Mouse (Mus musculus) forebrain, embryonic 12.5 days (tissue): Measurements from ENCODE around the gene Npas3. TPM values are rescaled to one million over a fixed set of nuclear protein-coding genes. Genes with fewer than 3 reads are reported as not detected.
A peak's percentile ranks its signal among the peaks of the same experiment; 100 is the strongest.

Experiments used
- ATAC-seq: fragments of 200-750 bp; cut with Nextera tagmentation; 2 replicates; pipeline ENCODE4 v1.8.0; 2017; ENCODE audit warnings: moderate TSS enrichment; ENCODE audit not compliant: low FRiP score
- H3K27ac ChIP-seq: fragments of 300-500 bp; sonication (generic); 2 replicates; pipeline ENCODE4 v1.5.1; 2016; ENCODE audit warnings: mild to moderate bottlenecking
- H3K27me3 ChIP-seq: fragments of 300-500 bp; sonication (generic); 2 replicates; pipeline ENCODE4 v1.6.1; 2016; ENCODE audit warnings: mild to moderate bottlenecking
- H3K36me3 ChIP-seq: fragments of 300-500 bp; sonication (generic); replicated peaks from 2 replicates; pipeline ENCODE4 v1.6.1; 2016; ENCODE audit warnings: mild to moderate bottlenecking
- H3K4me1 ChIP-seq: fragments of 300-500 bp; sonication (generic); 2 replicates; pipeline ENCODE4 v1.6.1; 2016
- H3K4me2 ChIP-seq: fragments of 300-500 bp; sonication (generic); 2 replicates; pipeline ENCODE4 v1.6.1; 2016; ENCODE audit warnings: mild to moderate bottlenecking, moderate library complexity
- H3K4me3 ChIP-seq: fragments of 300-500 bp; sonication (generic); replicated peaks from 2 replicates; pipeline ENCODE4 v1.5.1; 2016; ENCODE audit warnings: mild to moderate bottlenecking
- H3K9ac ChIP-seq: fragments of 300-500 bp; sonication (generic); 2 replicates; pipeline ENCODE4 v1.6.1; 2016; ENCODE audit warnings: mild to moderate bottlenecking
- H3K9me3 ChIP-seq: fragments of 300-500 bp; sonication (generic); 2 replicates; pipeline ENCODE4 v1.6.1; 2016
- WGBS: fragments of 180-500 bp; shearing (Covaris S2); methylation state at CpG from one replicate; pipeline ENCODE4 v1.1.7; 2016; 5-methylcytosine and 5-hydroxymethylcytosine counted together
- polyA plus RNA-seq: library from polyadenylated mRNA; unstranded; fragments of >200 nt; fragmentation: Nextera tagmentation; extraction: Ambion mirVana; gene quantifications from 2 replicates; pipeline ENCODE4 v1.2.1, GENCODE M21; 2016

Gene Npas3
- polyA plus RNA-seq, 1 experiment from 2014 or later: 27.7 TPM

DNA sequence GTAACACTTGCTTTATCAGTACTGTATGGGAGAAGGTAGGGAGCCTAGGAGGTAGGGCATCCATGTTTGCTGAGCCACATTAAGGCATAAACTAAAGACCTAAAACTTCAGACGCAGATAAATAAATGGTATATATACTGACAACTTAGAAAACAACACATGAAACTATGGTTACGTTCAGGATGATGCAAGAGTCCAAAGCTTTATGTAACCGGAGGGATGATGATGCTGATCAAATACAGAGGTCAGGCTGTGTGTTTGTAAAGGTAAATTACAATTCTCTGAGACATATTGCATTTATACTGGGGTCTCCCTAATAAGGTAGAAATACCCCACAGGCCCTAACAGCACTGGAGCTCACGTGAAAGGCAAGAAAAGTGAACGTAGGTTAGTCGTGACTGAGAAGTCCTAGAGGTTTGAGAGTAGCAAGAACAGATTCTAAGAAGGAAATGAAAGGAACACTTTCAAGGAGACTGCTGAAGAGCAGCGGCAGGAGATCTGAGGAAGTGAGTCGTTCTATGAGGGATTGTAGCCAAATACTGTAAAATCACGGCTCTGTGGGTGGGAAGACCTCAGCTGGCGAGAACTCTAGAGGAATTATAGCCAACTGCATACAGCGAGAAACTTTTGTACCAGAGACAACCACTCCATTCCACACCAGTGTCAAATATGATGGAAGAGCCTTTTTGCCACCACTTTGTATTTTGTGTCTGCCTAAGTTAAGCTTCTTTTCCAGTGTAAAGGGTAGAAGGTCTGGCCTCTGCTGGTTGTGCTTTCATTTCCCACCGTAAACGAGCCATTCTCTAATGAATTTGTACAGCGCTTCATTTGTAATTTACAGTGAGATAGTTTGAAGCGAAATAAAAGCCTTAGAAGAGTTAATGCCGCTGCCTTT is 49.7 kb downstream of the Npas3 start:
- Histone ChIP-seq H3K9ac (no peak overlapping the region), H3K4me2 (no peak overlapping the region; the same call in 1 of the 2 replicates), H3K36me3 (no peaks in the 10 kb centered on the region), H3K27ac (0 out of 2 replicates have a peak overlapping the region, but pooled peaks have one; percentile 36), H3K4me3 (no peak overlapping the region), H3K27me3 (no peaks in the 10 kb centered on the region), H3K4me1 (peaks cover 49% of the 10 kb centered on the region), H3K9me3 (no peaks in the 10 kb centered on the region)
- 63% methylated on average over 16 of the region's 16 CpGs for WGBS
- no peak for ATAC-seq

DNA sequence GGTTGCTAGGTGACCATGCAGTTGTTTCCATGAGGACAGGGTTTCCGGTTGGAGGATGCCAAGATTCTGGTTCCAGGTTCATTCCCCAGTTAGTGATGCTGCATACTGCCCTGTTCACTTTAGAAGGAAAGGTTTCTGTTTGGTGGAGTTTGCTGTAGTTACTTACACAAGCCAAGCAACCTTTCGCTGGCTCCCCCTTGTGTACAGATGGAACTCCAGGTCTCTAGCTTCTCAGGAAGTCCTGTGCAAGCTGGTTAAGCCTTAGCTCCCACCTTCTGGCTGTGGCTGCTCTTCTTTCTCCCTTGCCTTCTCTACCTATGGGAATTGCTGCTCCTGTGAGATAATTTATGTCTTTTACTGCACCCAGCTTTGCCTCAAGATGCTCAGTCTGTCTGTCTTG is 52.5 kb downstream of the Npas3 start:
- no peak overlapping the region for H3K4me2 ChIP-seq
- no peaks in the 10 kb centered on the region for H3K36me3 ChIP-seq
- no peak overlapping the region for H3K27ac ChIP-seq
- H3K9me3 ChIP-seq: no peaks in the 10 kb centered on the region
- H3K4me1 ChIP-seq: peaks cover 49% of the 10 kb centered on the region
- WGBS: 45% methylated on average over 2 of the region's 2 CpGs
- no peak for ATAC-seq
- H3K27me3 ChIP-seq: no peaks in the 10 kb centered on the region
- H3K9ac ChIP-seq: no peak overlapping the region
- no peak overlapping the region for H3K4me3 ChIP-seq

DNA sequence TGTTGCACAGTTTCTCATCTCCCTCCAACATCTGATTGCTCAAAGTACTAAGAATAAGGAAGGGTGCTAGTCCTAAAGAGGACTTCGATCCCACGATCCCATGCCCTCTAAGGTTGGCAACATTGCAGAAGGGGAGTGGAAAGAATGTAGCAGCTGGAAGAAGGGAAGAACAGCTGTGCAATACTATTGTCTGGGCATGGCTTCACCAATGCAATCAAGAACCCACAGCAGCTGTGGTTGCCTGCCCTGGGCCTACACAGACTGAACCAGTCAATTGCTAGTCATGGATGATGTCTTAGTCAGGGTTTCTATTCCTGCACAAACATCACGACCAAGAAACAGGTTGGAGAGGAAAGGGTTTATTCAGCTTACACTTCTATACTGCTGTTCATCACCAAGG is 53.7 kb downstream of the Npas3 start:
- Histone ChIP-seq H3K9ac (no peak overlapping the region), H3K9me3 (no peaks in the 10 kb centered on the region), H3K4me1 (peaks cover 46% of the 10 kb centered on the region), H3K27me3 (no peaks in the 10 kb centered on the region), H3K27ac (no peak overlapping the region), H3K4me3 (no peak overlapping the region), H3K4me2 (no peak overlapping the region), H3K36me3 (no peaks in the 10 kb centered on the region)
- WGBS: 94% methylated on average over 3 of the region's 3 CpGs
- ATAC-seq: no peak

DNA sequence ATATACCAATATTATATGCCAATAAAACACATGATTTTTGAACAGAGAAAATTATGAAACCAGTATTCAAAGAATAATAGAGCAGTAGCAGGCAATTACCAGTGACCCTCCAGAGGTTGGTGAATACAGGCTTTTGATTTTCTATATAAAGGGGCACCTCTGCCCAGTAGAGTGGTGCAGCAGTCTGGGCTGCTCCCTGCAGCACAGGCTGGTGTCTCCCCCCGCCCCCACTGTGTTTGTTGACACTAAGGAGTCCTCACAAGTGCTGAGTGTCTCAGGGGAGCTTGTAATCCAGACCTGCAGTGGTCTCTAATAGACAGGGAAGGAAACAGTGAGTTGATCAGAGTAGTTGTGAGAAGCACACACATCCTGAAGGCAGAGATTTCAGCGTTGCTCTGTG is 68.2 kb downstream of the Npas3 start:
- no peaks in the 10 kb centered on the region for H3K9me3 ChIP-seq
- no peak overlapping the region for H3K4me3 ChIP-seq
- H3K27me3 ChIP-seq: no peaks in the 10 kb centered on the region
- ATAC-seq: no peak
- H3K27ac ChIP-seq: no peak overlapping the region
- 38% methylated on average over 2 of the region's 2 CpGs for WGBS
- no peak overlapping the region for H3K9ac ChIP-seq
- H3K36me3 ChIP-seq: no peaks in the 10 kb centered on the region
- H3K4me2 ChIP-seq: no peak overlapping the region
- H3K4me1 ChIP-seq: peaks cover 31% of the 10 kb centered on the region

DNA sequence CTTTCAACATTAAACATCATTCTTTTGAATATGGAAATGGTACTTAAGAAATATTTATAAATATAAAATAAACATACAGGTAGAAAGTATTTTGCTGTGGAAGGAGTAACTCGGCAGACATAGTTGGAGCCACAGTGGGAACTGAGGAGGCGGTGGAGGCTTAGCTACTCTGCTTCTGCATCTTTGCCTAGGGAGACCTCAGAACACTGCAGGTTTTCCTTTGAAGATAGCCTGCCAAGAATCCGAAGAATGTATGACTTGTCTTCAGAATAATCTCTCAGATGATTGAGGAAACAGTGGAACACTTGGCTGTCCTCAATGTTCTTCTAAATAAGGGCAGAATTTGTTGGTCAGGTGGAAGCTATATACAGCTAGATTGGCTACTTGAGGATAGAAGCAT is 69.3 kb downstream of the Npas3 start:
- H3K36me3 ChIP-seq: no peaks in the 10 kb centered on the region
- no peak overlapping the region for H3K27ac ChIP-seq
- H3K27me3 ChIP-seq: no peaks in the 10 kb centered on the region
- no peak overlapping the region for H3K4me2 ChIP-seq
- H3K9me3 ChIP-seq: no peaks in the 10 kb centered on the region
- no peak overlapping the region for H3K4me3 ChIP-seq
- peaks cover 41% of the 10 kb centered on the region for H3K4me1 ChIP-seq
- WGBS: 77% methylated on average over 3 of the region's 3 CpGs
- no peak overlapping the region for H3K9ac ChIP-seq
- ATAC-seq: no peak

DNA sequence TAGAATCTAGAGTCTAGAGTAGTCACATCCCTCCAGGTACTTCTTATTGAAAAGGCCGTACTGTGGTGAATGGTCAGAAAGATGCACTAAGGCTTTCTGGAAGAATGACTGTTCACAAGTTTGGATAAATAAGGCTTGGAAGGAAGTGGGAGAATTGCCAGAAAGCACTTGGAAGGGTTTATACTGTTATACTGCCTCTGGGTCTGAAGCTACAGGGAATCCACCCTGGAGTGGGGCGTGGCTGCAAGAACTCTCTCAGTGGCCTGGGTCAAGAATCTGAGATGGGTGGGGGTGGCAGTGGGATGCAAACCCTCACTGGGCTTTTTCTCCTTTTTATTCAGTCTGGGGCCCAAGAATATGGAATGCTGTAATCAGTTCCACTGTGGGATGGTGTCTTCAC is 72.0 kb downstream of the Npas3 start:
- ATAC-seq: no peak
- WGBS: 82% methylated on average over 2 of the region's 2 CpGs
- H3K4me1 ChIP-seq: peaks cover 40% of the 10 kb centered on the region

DNA sequence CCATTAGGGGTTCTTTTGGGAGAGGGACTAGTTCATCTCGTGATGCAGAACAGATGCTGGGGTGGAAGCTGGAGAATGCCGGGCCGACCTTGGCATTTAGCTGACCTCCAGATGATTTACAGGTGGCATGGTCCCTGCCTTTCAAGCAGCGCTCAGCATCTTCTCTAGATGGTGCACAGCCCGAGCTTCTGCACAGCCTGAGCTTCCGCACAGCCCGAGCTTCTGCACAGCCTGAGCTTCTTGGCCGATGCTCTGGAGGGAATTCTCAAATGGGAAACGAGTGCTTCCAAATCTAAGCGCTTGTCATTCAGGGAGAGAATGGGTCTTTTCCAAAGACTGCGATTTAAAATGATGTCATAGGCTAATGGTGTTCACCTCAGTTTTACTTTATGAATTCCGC is 72.5 kb downstream of the Npas3 start:
- 65% methylated on average over 12 of the region's 12 CpGs for WGBS
- H3K4me1 ChIP-seq: peaks cover 38% of the 10 kb centered on the region
- no peak overlapping the region for H3K27ac ChIP-seq
- H3K36me3 ChIP-seq: no peaks in the 10 kb centered on the region
- H3K4me3 ChIP-seq: no peak overlapping the region
- no peak for ATAC-seq
- H3K9ac ChIP-seq: no peak overlapping the region
- no peak overlapping the region for H3K4me2 ChIP-seq
- no peaks in the 10 kb centered on the region for H3K9me3 ChIP-seq
- H3K27me3 ChIP-seq: no peaks in the 10 kb centered on the region

More for the DNA sequence above, 72.0 kb downstream of the Npas3 start:
- no peak overlapping the region for H3K9ac ChIP-seq
- no peaks in the 10 kb centered on the region for H3K36me3 ChIP-seq
- no peaks in the 10 kb centered on the region for H3K9me3 ChIP-seq
- no peak overlapping the region for H3K4me3 ChIP-seq
- no peak overlapping the region for H3K4me2 ChIP-seq
- H3K27ac ChIP-seq: no peak overlapping the region
- no peaks in the 10 kb centered on the region for H3K27me3 ChIP-seq

DNA sequence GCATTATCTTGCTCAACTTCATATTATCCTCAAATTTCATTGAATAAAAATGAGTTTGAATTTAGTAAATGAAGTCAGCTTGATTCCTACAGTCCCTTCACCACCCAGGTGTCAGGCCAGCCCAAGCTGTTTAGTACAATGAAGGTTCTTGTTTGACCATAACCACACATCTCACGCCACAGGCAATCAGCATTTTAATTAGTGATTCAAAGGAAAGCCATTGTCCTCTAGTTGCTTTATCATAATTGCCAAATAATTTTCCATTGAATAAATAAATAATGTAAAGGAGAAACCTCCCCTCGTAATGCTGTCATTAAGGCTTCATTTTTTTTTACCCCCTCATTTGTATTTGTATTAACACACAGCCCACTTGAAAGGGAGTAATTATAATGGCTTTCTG is 73.5 kb downstream of the Npas3 start:
- Histone ChIP-seq H3K27ac (no peak overlapping the region), H3K4me1 (peaks cover 37% of the 10 kb centered on the region), H3K36me3 (no peaks in the 10 kb centered on the region), H3K9me3 (no peaks in the 10 kb centered on the region), H3K9ac (no peak overlapping the region), H3K27me3 (no peaks in the 10 kb centered on the region), H3K4me3 (no peak overlapping the region), H3K4me2 (no peak overlapping the region)
- 11% methylated on average over 2 of the region's 2 CpGs for WGBS
- no peak for ATAC-seq

DNA sequence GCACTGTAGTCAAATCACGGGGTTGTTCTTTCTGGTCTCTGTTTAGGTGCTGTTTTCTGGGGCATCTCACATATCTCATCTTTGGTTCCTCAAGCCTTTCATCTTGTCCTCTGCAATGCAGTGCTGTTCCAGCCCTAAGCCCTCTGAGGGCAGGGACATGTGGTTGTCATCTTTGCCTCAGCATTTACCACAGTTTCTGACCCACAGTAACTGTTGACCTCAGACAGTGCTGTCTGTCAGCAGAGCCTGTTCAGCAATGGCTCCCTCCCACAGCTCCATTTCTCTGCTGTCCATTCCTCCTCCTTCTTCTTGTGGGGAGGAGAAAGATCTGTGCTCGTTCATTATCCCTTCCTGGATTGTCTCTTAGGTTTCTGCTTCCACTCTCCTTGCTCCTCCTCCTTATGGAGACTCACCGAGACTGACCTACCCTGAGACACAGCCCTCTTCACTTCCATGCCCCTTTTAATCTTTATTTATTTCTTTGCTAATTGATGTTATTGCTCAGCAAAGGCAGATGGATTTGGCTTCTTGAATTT is 79.2 kb downstream of the Npas3 start:
- no peak overlapping the region for H3K4me2 ChIP-seq
- H3K4me3 ChIP-seq: no peak overlapping the region
- H3K9ac ChIP-seq: no peak overlapping the region
- ATAC-seq: no peak
- H3K36me3 ChIP-seq: no peaks in the 10 kb centered on the region
- peaks cover 36% of the 10 kb centered on the region for H3K4me1 ChIP-seq
- no peak overlapping the region for H3K27ac ChIP-seq
- H3K9me3 ChIP-seq: no peaks in the 10 kb centered on the region
- H3K27me3 ChIP-seq: no peaks in the 10 kb centered on the region
- WGBS: 49% methylated on average over 3 of the region's 3 CpGs

DNA sequence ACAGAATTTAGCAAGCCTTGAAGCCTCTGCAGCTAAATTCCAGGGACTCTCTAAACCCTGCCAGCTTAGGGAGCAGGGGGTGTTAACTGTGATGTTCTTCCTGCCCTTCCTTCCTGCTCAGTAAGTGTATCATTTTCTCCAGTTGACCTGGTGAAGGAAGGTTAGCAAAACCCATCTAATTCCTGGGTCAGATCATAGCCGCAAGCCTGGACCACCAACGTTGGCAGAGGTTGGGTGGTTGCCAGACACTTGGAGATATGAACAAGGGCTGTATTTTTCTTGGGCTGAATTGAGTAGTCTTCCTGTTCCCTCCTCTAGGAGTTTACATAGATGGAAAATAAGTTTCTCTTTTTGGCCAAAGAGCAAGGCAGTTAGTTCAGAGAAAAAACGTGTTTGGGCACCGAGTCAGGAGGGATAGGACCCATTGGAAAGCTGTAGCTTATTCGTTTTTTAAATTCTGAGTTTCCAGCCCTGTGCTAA is 79.8 kb downstream of the Npas3 start:
- Histone ChIP-seq H3K36me3 (no peaks in the 10 kb centered on the region), H3K4me2 (no peak overlapping the region), H3K9me3 (no peaks in the 10 kb centered on the region), H3K9ac (no peak overlapping the region), H3K4me3 (no peak overlapping the region), H3K27me3 (no peaks in the 10 kb centered on the region), H3K4me1 (peaks cover 35% of the 10 kb centered on the region), H3K27ac (no peak overlapping the region)
- WGBS: 34% methylated on average over 5 of the region's 5 CpGs
- no peak for ATAC-seq

DNA sequence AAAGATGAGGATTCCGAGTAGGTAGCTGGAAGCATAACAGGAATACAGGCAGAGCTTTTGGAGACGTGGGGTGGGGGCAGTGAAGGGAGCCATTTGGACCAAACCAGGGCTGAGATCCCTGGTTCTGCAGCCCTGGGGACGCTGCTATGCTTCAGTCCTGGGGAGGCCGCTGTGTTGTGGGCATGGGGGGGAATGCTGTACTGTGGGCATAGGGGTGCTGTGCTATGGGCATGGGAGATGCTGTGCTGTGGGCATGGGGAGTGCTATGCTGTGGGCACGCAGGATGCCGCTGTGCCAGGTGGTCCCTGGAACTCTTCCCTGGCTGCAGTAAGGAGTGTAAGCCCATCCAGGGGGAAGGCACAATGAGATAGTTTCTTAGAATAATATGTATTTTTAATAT is 81.7 kb downstream of the Npas3 start:
- no peak overlapping the region for H3K9ac ChIP-seq
- H3K27ac ChIP-seq: no peak overlapping the region
- no peak overlapping the region for H3K4me3 ChIP-seq
- no peaks in the 10 kb centered on the region for H3K36me3 ChIP-seq
- WGBS: 88% methylated on average over 6 of the region's 6 CpGs
- no peak overlapping the region for H3K4me2 ChIP-seq
- H3K27me3 ChIP-seq: no peaks in the 10 kb centered on the region
- no peak for ATAC-seq
- H3K9me3 ChIP-seq: no peaks in the 10 kb centered on the region
- H3K4me1 ChIP-seq: peaks cover 35% of the 10 kb centered on the region

DNA sequence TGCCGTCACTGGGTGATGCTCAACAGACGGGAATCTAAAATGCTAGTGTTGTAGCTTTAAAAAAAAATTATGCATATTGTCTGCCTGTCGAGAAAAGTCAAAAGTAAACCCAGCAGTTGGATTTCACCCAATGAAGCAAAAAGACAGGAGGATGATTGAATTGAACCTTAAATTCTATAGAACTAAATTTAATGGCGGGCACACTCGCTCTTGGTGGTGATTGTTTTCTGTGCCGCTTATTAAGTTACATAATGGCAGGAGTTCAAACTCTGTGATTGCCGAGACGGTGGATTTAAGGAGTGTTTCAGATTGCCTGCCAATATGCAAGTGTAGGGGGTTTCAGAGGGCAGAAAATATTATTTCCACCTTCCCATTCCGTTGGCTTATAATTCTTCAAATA is 82.9 kb downstream of the Npas3 start:
- 54% methylated on average over 9 of the region's 9 CpGs for WGBS
- no peaks in the 10 kb centered on the region for H3K27me3 ChIP-seq
- H3K4me3 ChIP-seq: no peak overlapping the region
- H3K4me2 ChIP-seq: no peak overlapping the region
- peaks cover 35% of the 10 kb centered on the region for H3K4me1 ChIP-seq
- no peaks in the 10 kb centered on the region for H3K36me3 ChIP-seq
- 0 out of 2 replicates have a peak overlapping the region, but pooled peaks have one; percentile 13 for H3K27ac ChIP-seq
- no peaks in the 10 kb centered on the region for H3K9me3 ChIP-seq
- no peak overlapping the region for H3K9ac ChIP-seq
- ATAC-seq: no peak

DNA sequence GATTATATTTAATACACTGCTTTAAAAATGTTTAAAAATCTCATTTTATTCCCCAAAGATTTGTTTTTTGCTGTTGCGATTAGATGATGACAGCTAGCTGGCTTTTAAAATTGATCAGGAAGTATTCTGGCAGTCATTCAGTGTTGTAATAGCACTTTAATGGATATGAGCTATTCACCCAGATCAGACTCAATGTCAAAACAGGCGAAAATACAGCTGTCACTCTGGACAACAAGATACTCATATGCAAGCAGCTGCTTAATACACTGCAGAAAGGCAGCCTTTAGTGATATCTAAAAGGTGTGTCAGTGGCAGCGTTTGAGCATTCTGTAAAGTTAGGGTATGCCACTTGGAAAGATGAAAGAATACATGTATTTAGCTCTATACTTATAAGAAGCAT is 83.3 kb downstream of the Npas3 start:
- H3K9me3 ChIP-seq: no peaks in the 10 kb centered on the region
- H3K4me2 ChIP-seq: no peak overlapping the region
- H3K9ac ChIP-seq: no peak overlapping the region
- WGBS: 64% methylated on average over 3 of the region's 3 CpGs
- no peak overlapping the region for H3K4me3 ChIP-seq
- no peaks in the 10 kb centered on the region for H3K27me3 ChIP-seq
- no peaks in the 10 kb centered on the region for H3K36me3 ChIP-seq
- ATAC-seq: no peak
- H3K27ac ChIP-seq: no peak overlapping the region
- peaks cover 32% of the 10 kb centered on the region for H3K4me1 ChIP-seq
